Mouse (Mus musculus): Measurements from ENCODE around the gene S1pr1. TPM values are rescaled to one million over a fixed set of nuclear protein-coding genes. Genes with fewer than 3 reads are reported as not detected.
A peak's percentile ranks its signal among the peaks of the same experiment; 100 is the strongest.

Gene S1pr1
- polyA plus RNA-seq, 1 experiment from 2014 or later: 10.8 TPM

GRCm38 (mm10) chr3:115735540-115735939 is 20.7 kb upstream of the S1pr1 start:
- Histone ChIP-seq H3K27ac (replicated peaks) (no peak overlapping the region), H3K9me3 (no peaks in the 10 kb centered on the region), H3K4me3 (no peak overlapping the region), H3K4me1 (peaks cover 7% of the 10 kb centered on the region), H3K36me3 (replicated peaks) (no peaks in the 10 kb centered on the region), H3K27me3 (replicated peaks; ENCODE audit: low read depth, poor library complexity, severe bottlenecking) (no peaks in the 10 kb centered on the region)
- 89% methylated on average over 3 of the region's 3 CpGs for WGBS
- no peak for DNase-seq (ENCODE audit: low spot score)

DNA sequence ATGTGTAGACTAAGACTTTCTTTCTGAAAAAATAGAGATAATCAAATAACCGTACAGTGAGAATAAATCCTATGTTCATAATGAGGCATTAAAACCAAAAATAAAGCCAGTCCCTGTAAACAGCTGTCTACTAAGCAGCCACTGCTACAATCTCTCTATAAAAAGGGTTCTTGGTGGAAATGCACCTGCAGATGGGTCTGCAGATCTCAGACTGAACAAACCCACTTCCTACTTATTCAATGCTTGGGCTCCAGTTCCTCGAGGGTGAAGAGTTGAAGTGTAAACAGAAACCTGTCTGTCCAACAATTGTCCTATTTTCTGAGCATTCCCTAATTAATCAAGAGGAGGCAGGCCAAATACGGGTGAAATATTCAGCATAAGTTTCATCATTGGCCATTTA is 20.0 kb upstream of the S1pr1 start:
- no peak for DNase-seq (ENCODE audit: low spot score)
- no peaks in the 10 kb centered on the region for H3K9me3 ChIP-seq
- no peaks in the 10 kb centered on the region for H3K36me3 ChIP-seq (replicated peaks)
- H3K27ac ChIP-seq (replicated peaks): no peak overlapping the region
- 81% methylated on average over 3 of the region's 3 CpGs for WGBS
- peaks cover 7% of the 10 kb centered on the region for H3K4me1 ChIP-seq
- H3K27me3 ChIP-seq (replicated peaks; ENCODE audit: low read depth, poor library complexity, severe bottlenecking): no peaks in the 10 kb centered on the region
- no peak overlapping the region for H3K4me3 ChIP-seq

DNA sequence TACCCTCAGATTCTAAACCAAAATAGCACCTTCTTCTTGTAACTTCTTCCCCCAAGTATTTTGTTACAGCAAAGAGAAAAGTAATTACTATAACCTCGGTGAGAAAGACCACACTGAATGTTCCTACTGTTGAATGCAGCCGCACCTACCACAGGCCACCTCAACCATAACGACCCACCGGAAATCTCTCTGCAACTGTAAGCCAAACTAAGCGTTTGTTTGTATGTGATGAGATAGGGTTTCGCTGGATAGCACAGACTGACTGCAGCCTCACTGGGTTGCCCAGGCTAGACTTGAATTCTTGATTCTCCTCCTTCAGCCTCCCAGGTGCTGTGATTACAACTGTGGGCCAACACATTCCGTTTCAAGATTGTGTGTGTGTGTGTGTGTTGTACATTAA is 15.5 kb upstream of the S1pr1 start:
- DNase-seq (ENCODE audit: low spot score): no peak
- H3K4me3 ChIP-seq: no peak overlapping the region
- no peaks in the 10 kb centered on the region for H3K27me3 ChIP-seq (replicated peaks; ENCODE audit: low read depth, poor library complexity, severe bottlenecking)
- H3K27ac ChIP-seq (replicated peaks): no peak overlapping the region
- no peaks in the 10 kb centered on the region for H3K36me3 ChIP-seq (replicated peaks)
- H3K9me3 ChIP-seq: no peaks in the 10 kb centered on the region
- 90% methylated on average over 7 of the region's 7 CpGs for WGBS
- H3K4me1 ChIP-seq: 0 out of 2 replicates have a peak, but pooled peaks cover 2% of the 10 kb centered on the region

DNA sequence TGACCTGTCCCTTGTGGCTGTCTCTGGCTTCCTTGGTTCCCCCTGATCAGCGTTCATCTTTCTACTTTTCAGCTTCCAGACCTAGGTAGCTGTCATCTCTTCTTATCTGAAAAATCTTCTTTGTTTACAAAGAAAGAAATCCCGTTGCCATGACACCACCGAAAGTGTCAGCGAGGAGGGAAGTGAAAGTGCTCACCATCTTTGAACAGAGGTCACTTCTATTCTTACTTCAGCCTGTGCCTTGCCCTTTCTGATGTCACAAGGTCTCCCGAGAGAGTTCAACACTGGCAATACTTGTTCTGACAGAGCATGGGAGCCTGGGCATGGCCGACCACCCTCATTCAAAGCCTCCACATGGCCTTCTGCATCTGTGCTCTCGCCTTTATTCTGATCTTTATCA is 14.3 kb upstream of the S1pr1 start:
- no peak overlapping the region for H3K4me3 ChIP-seq
- DNase-seq (ENCODE audit: low spot score): no peak
- 70% methylated on average over 7 of the region's 7 CpGs for WGBS
- H3K27ac ChIP-seq (replicated peaks): no peak overlapping the region
- H3K27me3 ChIP-seq (replicated peaks; ENCODE audit: low read depth, poor library complexity, severe bottlenecking): no peaks in the 10 kb centered on the region
- H3K9me3 ChIP-seq: no peaks in the 10 kb centered on the region
- no peaks in the 10 kb centered on the region for H3K36me3 ChIP-seq (replicated peaks)
- 0 out of 2 replicates have a peak, but pooled peaks cover 2% of the 10 kb centered on the region for H3K4me1 ChIP-seq

GRCm38 (mm10) chr3:115728211-115728610 is 13.3 kb upstream of the S1pr1 start:
- Histone ChIP-seq H3K36me3 (replicated peaks) (no peaks in the 10 kb centered on the region), H3K4me3 (no peak overlapping the region), H3K4me1 (0 out of 2 replicates have a peak, but pooled peaks cover 2% of the 10 kb centered on the region), H3K27ac (replicated peaks) (no peak overlapping the region), H3K9me3 (no peaks in the 10 kb centered on the region), H3K27me3 (replicated peaks; ENCODE audit: low read depth, poor library complexity, severe bottlenecking) (no peaks in the 10 kb centered on the region)
- DNase-seq (ENCODE audit: low spot score): no peak
- 67% methylated on average over 3 of the region's 3 CpGs for WGBS

GRCm38 (mm10) chr3:115718886-115719285 is 4.0 kb upstream of the S1pr1 start:
- 85% methylated on average over 6 of the region's 6 CpGs for WGBS

GRCm38 (mm10) chr3:115715900-115716515 is 1.1 kb upstream of the S1pr1 start:
- Histone ChIP-seq H3K4me1 (peaks cover 23% of the 10 kb centered on the region), H3K27ac (replicated peaks) (peak overlapping the region; percentile 91), H3K36me3 (replicated peaks) (peaks cover 10% of the 10 kb centered on the region; the same call in 1 of the 2 replicates), H3K27me3 (replicated peaks; ENCODE audit: low read depth, poor library complexity, severe bottlenecking) (peaks cover 10% of the 10 kb centered on the region), H3K9me3 (no peaks in the 10 kb centered on the region), H3K4me3 (peak overlapping the region; percentile 70)
- 87% methylated on average over 3 of the region's 3 CpGs for WGBS
- DNase-seq (ENCODE audit: low spot score): no peak

More at GRCm38 (mm10) chr3:115718886-115719285, 4.0 kb upstream of the S1pr1 start:
- Histone ChIP-seq H3K4me3 (no peak overlapping the region), H3K27ac (replicated peaks) (no peak overlapping the region), H3K36me3 (replicated peaks) (no peaks in the 10 kb centered on the region), H3K27me3 (replicated peaks; ENCODE audit: low read depth, poor library complexity, severe bottlenecking) (peaks cover 3% of the 10 kb centered on the region), H3K9me3 (no peaks in the 10 kb centered on the region), H3K4me1 (peaks cover 11% of the 10 kb centered on the region)
- no peak for DNase-seq (ENCODE audit: low spot score)

DNA sequence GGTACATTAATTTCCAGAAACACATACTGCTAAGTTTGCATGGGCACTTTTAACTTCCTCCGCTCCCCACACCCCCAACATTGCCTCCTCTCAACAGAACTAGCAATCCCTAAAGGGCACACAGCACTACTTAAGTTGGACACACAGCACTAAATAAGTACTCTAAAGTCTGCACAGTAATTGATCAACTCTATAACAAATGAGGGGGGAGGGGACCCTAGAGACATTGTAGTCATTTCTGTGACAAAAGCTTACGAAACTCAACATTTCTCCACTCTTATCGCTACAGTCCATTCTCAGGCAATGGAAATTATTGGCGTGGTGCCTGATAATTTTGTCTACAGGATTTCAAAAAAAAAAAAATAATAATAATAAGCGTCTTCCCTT is 830 bp downstream of the S1pr1 start:
- no peak for DNase-seq (ENCODE audit: low spot score)
- Histone ChIP-seq H3K9me3 (no peaks in the 10 kb centered on the region), H3K27me3 (replicated peaks; ENCODE audit: low read depth, poor library complexity, severe bottlenecking) (peaks cover 10% of the 10 kb centered on the region), H3K4me1 (peaks cover 23% of the 10 kb centered on the region), H3K36me3 (replicated peaks) (peaks cover 10% of the 10 kb centered on the region; the same call in 1 of the 2 replicates), H3K27ac (replicated peaks) (0 out of 2 replicates have a peak overlapping the region, but pooled peaks have one; percentile 44), H3K4me3 (peak overlapping the region; percentile 70)
- 10% methylated on average over 5 of the region's 5 CpGs for WGBS

DNA sequence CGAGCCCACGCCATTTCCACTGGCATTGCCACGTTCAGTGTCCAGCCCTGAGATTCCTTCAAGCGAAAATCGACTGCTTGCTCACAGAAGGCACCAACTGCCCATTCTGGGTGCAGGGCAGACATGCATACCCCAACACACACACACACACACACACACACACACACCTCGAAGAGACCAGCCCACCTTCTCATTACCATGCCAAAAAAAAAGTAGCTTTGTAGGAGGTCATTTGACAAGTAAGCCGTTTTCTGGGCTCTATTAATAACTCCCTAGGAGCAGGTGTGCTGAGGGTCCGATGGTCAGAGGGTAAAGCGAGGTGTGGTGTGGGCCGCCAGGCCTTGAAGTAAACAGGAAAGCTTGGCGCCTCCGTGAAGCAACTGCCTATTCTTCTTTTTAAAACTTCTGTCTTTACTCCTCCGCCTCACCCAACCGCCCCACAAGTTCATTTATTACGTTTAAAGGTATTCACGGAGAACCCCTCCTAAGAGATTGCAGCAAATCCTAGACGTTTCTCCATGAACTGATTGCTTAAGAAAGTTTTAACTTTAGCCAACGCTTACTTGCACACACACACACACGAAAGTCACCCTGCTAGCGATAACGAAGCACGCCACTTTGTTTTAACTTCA is 1.3 kb downstream of the S1pr1 start:
- DNase-seq (ENCODE audit: low spot score): no peak
- Histone ChIP-seq H3K9me3 (no peaks in the 10 kb centered on the region), H3K27ac (replicated peaks) (peak overlapping the region; percentile 44; the same call in 1 of the 2 replicates), H3K36me3 (replicated peaks) (peaks cover 10% of the 10 kb centered on the region; the same call in 1 of the 2 replicates), H3K4me3 (peak overlapping the region; percentile 70), H3K4me1 (peaks cover 23% of the 10 kb centered on the region), H3K27me3 (replicated peaks; ENCODE audit: low read depth, poor library complexity, severe bottlenecking) (peaks cover 10% of the 10 kb centered on the region)
- WGBS: 17% methylated on average over 22 of the region's 22 CpGs

- peaks cover 10% of the 10 kb centered on the region for H3K27me3 ChIP-seq (replicated peaks; ENCODE audit: low read depth, poor library complexity, severe bottlenecking)
- H3K27ac ChIP-seq (replicated peaks): no peak overlapping the region; the same call in 1 of the 2 replicates
- WGBS: 17% methylated on average over 9 of the region's 9 CpGs
- peak; percentile 79 for DNase-seq (ENCODE audit: low spot score)
- H3K4me1 ChIP-seq: peaks cover 23% of the 10 kb centered on the region
- peaks cover 10% of the 10 kb centered on the region; the same call in 1 of the 2 replicates for H3K36me3 ChIP-seq (replicated peaks)
- H3K9me3 ChIP-seq: no peaks in the 10 kb centered on the region
- peak overlapping the region; percentile 70 for H3K4me3 ChIP-seq
Observed at GRCm38 (mm10) chr3:115712808-115713200, 2.1 kb downstream of the S1pr1 start.

GRCm38 (mm10) chr3:115711924-115712807 is 2.7 kb downstream of the S1pr1 start:
- WGBS: 91% methylated on average over 27 of the region's 27 CpGs
- Histone ChIP-seq H3K36me3 (replicated peaks) (peaks cover 10% of the 10 kb centered on the region; the same call in 1 of the 2 replicates), H3K27me3 (replicated peaks; ENCODE audit: low read depth, poor library complexity, severe bottlenecking) (peaks cover 10% of the 10 kb centered on the region), H3K27ac (replicated peaks) (no peak overlapping the region), H3K9me3 (no peaks in the 10 kb centered on the region), H3K4me3 (peak overlapping the region; percentile 70; the same call in 1 of the 2 replicates), H3K4me1 (peaks cover 23% of the 10 kb centered on the region)
- no peak for DNase-seq (ENCODE audit: low spot score)

DNA sequence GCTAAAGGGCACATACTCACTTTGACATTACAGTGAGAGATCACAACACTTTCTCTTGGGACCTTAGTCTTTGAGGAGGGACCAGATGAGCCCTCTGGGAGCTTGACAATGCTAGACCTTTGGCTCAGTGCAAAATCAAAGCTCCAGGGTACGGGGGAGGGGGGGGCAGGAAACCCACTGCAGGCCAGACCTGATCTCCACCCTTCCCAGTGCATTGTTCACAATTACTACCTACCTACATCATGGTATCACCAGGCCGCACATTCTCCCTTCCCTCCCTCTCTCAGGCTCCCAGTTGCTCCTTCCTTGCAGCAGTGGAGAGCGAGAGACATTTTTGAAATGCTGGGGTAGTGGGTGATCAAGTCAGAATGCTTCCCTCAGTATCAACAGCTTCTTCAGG is 3.5 kb downstream of the S1pr1 start:
- Histone ChIP-seq H3K9me3 (no peaks in the 10 kb centered on the region), H3K36me3 (replicated peaks) (peaks cover 10% of the 10 kb centered on the region; the same call in 1 of the 2 replicates), H3K4me1 (peaks cover 23% of the 10 kb centered on the region), H3K27ac (replicated peaks) (no peak overlapping the region), H3K27me3 (replicated peaks; ENCODE audit: low read depth, poor library complexity, severe bottlenecking) (peaks cover 10% of the 10 kb centered on the region), H3K4me3 (no peak overlapping the region)
- 89% methylated on average over 3 of the region's 3 CpGs for WGBS
- no peak for DNase-seq (ENCODE audit: low spot score)

Data from embryonic facial prominence, embryonic 10.5 days (tissue).